Mouse (Mus musculus): ENCODE measurements at regions not wholly inside any gene's neighbourhood (a gene's known extent, or its start where the extent isn't known, plus 50 kb on each side); places are given as distances from the start of the nearest gene placed in this dataset.

GRCm38 (mm10) chr5:64499131-64499530 lies 304.1 kb upstream of the Klf3 start:
- DNase-seq (ENCODE audit: low spot score): no peak

DNA sequence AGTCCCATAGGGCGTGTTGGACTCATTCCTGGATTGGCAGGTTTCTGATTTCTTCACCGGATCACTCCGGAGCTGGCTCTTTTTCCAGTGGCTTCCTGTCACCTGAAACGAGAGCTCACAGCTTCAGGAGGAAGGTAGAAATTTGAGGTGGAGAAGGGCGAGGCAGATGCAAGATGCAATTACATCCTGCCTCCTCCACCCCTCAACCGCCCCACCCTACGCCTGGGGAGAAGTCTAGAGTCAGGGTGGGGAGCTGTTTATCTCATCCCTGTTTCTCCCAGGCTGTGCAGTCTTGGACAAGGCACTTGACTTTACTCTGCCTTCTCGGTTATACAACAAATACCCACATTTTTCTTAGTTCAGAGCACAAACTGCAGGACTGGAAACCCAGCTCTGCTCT lies 302.8 kb upstream of the Klf3 start:
- no peak for DNase-seq (ENCODE audit: low spot score)

DNA sequence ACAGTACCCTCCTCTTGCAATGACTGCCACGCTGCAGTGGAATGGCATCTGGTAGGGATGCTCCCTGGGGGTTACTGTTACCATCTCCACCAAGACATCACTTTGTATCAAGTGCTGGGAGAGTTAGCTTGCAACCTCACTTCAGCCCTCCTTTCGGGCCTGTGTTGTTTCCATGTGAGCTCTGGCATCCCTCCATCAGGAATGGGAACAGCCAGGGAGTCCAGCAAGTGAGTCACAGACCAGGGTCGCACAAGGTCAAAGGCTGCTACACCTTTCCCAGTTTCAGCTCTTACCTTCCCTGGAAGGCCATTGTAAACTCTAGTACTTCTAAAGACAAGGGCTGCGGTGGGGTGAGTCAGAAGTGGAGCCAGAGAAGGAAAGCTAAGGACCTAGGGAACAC lies 302.3 kb upstream of the Klf3 start:
- no peak for DNase-seq (ENCODE audit: low spot score)

DNA sequence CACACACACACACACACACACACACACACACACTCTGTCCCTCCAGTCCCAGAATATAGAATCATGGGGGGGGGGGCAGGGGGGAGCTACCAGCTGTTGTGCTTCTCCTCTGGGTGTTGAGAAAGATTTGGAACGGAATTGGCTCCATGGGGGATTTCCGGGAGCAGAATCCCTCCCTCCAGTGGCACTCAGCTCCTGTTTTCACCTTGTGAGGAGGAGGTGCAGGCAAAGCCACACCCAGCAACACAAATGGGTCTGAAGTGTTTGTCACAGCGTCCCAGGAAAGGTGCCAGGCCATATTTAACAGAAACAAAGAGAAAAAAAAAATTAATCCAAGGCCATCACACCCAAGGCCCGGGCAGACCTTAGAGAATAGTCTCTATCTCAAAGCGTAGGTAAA lies 301.4 kb upstream of the Klf3 start:
- DNase-seq (ENCODE audit: low spot score): no peak

DNA sequence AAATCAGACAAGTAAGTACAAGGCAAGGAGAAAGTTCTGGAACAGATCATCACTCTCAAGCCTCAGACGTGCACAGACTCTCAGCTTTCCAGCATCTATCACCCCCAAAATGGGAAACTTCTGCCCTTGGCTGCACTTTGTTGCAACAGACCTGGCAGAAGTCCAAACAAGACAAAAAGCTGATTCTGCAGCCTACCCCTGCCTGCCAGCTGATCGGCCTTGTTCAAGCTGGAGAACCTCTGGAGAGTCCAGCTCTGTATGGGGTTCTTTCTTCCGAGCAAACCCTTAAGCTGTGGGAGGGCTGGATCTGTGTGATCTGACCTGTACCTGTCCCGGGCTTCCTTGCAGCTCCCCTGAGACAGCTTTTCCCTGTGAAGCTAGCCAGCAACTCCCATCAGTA lies 299.7 kb upstream of the Klf3 start:
- peak; percentile 58 for DNase-seq (ENCODE audit: low spot score)

GRCm38 (mm10) chr5:64504507-64504906 lies 298.7 kb upstream of the Klf3 start:
- DNase-seq (ENCODE audit: low spot score): no peak

DNA sequence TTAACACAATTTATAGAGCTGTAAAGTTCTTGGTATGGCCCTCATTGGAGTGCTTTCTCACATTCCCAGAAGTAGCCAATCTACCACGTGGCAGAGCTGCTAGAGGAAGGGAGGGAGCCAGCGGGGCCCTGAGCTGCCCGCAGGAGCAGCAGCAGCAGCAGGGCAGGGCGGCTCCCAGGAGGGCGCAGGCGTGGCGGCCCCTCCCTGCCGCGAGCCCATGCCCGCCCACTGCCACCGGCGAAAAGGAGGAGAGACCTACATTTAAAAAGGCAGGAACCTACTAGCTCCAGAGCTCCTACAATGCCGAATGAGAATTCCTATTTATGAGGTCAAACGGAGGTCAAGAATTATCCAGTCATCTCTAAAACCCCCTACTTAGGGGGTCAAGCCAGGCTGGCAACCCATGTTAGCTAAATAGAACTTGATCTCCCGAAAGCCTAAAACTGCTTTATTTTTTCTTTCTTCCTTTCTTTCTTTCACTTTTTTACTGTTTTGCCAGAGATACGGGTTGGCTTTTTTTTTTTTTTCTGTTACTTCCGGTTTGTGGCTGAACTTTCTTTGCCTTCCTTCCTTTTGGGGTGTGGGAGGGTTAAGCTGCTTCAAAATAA lies 297.9 kb upstream of the Klf3 start:
- DNase-seq (ENCODE audit: low spot score): peak; percentile 51

DNA sequence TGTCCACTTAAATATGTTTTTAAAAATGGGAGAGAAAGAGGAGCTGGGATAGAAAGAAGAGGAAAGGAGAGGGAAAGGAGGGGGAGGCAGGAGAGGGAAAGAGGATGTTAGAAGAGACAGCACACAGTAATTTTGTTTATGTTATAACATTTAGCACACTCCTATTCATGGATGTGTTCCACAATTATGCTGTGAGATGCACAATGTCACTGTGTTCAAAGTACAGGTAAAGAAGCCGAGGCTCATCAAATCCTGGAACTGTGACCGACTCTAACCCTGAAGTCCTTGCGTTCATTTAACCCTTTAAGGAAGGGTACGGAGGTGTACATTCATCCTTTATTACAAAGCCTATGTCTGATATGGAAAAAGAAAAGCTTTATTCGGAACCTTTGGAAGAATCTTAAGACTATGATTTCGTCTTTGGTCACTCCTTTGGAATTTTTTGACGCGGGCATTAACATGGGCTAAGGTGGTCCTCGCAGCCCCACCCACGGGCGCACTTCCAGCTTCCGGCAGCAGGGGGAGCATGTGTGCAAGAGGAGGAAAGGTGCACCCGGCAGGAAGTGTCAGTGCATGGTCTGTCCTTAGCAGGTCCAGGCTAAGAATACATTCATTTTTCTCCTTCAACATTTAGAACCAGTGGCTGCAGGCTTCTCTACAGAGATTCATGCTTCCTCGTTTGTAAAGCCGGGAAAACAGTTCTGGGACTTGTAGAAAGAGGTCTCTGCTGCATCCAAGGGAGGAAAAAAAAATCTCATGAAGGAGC lies 297.2 kb upstream of the Klf3 start:
- DNase-seq (ENCODE audit: low spot score): peak; percentile 89

GRCm38 (mm10) chr5:64508565-64508964 lies 294.6 kb upstream of the Klf3 start:
- no peak for DNase-seq (ENCODE audit: low spot score)

GRCm38 (mm10) chr5:64513155-64513945 lies 289.8 kb upstream of the Klf3 start:
- DNase-seq (ENCODE audit: low spot score): no peak

- DNase-seq (ENCODE audit: low spot score): no peak
These were observed 287.0 kb upstream of the Klf3 start for GRCm38 (mm10) chr5:64516115-64516665.

DNA sequence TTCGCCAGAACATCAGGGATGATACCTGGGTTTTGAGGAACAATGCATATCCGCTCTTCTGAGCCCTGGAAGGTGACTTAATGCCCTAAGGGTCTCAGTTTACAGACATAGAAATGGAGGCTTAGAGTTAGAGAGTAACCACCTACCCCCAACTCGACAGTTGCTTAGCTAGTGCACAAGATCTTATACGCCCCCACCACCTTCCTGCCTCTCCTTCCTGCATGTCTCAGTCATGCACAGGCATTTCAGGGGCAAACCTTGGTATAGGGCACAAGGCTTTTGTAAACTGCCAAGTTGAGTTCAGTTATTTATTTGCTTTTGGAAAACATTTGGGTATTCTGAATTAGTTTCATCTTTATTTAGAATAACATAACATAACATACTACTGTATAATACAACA lies 285.9 kb upstream of the Klf3 start:
- no peak for DNase-seq (ENCODE audit: low spot score)

GRCm38 (mm10) chr5:64517835-64518234 lies 285.4 kb upstream of the Klf3 start:
- no peak for DNase-seq (ENCODE audit: low spot score)

- no peak for DNase-seq (ENCODE audit: low spot score)
These were observed 284.2 kb upstream of the Klf3 start for GRCm38 (mm10) chr5:64519036-64519435.

GRCm38 (mm10) chr5:64519731-64520130 lies 283.5 kb upstream of the Klf3 start:
- DNase-seq (ENCODE audit: low spot score): no peak

GRCm38 (mm10) chr5:64521401-64521800 lies 281.8 kb upstream of the Klf3 start:
- no peak for DNase-seq (ENCODE audit: low spot score)

DNA sequence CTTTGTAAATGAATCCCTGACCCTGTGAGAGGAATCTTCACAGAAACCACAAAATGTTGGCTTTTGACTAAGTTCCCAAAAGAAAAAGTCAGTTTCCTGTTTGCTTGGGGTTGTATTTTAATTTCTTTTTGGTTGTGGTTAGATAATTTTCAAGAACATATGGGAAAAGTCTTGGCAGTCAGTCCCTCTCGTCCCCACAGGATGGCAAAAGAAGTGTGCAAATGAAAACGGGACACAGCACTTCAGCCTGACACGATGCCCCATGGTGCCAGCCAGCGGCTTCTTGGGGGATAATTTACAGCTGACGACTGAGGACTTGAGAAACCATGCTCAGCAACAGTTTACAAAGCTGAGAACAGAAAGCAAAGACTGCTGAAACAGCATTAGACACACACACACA lies 281.2 kb upstream of the Klf3 start:
- DNase-seq (ENCODE audit: low spot score): no peak

DNA sequence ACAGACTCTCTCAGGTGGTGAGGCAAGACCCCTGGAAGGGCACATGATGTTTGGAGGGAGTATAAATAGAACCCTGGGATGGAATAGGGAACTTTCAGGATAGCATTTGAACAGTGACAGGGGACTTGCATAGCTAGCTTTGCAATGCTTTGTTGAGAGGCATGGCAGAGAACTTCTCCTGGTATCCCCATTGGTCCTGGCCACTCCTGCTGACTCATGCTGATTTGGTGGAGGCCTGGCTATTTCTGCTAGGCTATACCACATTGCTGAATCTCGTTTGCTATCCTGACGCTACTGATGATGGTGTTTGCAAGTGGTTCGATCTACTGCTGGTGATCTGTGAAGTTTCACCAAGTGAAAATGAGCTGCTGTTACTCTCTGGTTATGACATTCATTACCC lies 276.7 kb upstream of the Klf3 start:
- DNase-seq (ENCODE audit: low spot score): no peak

DNA sequence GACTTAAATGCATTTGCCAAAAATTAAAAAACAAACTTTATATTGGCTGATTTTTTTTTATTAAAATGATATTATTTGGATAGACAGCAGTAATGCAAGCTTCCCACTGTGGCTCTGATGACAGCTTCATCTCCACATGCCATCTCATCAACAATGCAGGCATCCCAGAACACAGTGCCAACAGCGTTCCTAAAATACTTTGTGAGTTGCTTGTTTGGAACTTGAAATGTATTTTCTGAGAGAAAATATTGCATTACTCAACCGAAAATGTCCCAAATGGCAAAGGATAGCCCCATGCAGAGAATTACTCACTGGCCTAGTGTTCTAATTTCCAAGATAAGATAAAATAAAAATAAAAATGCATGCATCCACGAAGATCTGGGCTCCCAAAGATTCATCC lies 275.2 kb upstream of the Klf3 start:
- DNase-seq (ENCODE audit: low spot score): no peak

- no peak for DNase-seq (ENCODE audit: low spot score)
These were observed 268.8 kb upstream of the Klf3 start for GRCm38 (mm10) chr5:64534371-64534770.

- no peak for DNase-seq (ENCODE audit: low spot score)
These were observed 268.2 kb upstream of the Klf3 start for GRCm38 (mm10) chr5:64534947-64535346.

- DNase-seq (ENCODE audit: low spot score): no peak
These were observed 267.6 kb upstream of the Klf3 start for GRCm38 (mm10) chr5:64535546-64535945.
